Comparison of ENCODE assay signal across 8 mouse cellular contexts in the genomic region with DNA sequence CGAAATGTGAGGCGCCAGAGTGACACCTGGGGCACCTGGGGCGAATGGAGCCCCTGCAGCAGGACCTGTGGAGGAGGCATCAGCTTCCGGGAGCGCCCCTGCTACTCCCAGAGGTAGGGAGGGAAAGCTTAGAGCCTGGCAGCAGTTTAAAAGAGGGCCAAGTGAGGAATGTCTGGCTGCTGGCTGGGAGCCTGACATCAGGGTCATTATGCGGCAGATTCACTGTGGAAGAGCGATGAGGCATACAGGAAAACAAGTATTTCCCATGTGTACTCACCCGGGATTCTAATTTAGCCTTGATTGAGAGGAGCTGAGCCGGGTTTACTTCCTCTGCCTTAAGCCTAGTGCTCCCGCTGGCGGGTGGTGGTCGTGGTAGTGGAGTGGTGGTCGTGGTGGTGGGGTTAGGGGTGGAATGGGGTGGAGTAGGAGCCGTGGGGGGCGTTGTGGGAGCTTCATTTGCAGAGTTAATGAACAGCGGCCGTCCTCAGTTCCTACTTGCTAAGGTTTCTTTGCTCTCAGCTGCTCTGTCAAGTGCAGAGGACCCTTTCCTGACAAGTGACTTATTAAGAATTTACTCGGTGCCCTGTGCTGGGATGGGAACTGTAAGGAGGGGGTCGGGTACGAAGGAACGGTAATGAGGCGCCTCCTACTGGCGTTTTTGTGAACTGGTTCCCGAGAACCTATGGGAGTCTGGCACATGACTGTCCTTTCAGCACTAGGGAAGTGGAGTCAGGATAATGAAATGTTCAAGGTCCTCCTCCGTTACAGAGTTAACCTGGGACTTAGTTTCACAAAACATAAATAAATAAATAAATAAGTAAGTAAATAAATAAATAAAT. TPM values are rescaled to one million over a fixed set of nuclear protein-coding genes. Genes with fewer than 3 reads are reported as not detected.
DNase-seq lines count a peak whose midpoint lies in the region; ATAC-seq and TF ChIP-seq lines count a peak whose summit lies in the region.

No protein-coding gene starts in this region.

- no peak for ATAC-seq in CD4-positive, CD25-positive, alpha-beta regulatory T cell, adult 4 months
- ATAC-seq in heart, embryonic 13.5 days (ENCODE audit: extremely low read depth, insufficient number of reproducible peaks, low FRiP score, low TSS enrichment), result no peak
- ATAC-seq in kidney, embryonic 15.5 days (replicated peaks; ENCODE audit: low FRiP score), result peak; percentile 55

- H3K4me1 ChIP-seq in ES-E14 (ENCODE audit: control insufficient read depth in 2 of 2, insufficient read depth in 2 of 2, low read length in 2 of 2, poor library complexity in 1 of 2), result peaks cover 0 to 5% of the 10 kb centered on the region in 2 experiments; a peak in 1 of 4 replicates
- H3K4me1 ChIP-seq in heart, embryonic 13.5 days, result peaks cover 18% of the 10 kb centered on the region
- H3K4me1 ChIP-seq in kidney, embryonic 15.5 days, result peaks cover 46% of the 10 kb centered on the region

- H3K9me3 ChIP-seq in ES-E14 (ENCODE audit: control insufficient read depth, insufficient read depth, low read depth, low read length), result no peaks in the 10 kb centered on the region
- H3K9me3 ChIP-seq in heart, embryonic 13.5 days, result no peaks in the 10 kb centered on the region
- H3K9me3 ChIP-seq in kidney, embryonic 15.5 days (replicated peaks), result no peaks in the 10 kb centered on the region

- 7% methylated on average over 25 of the region's 25 CpGs for WGBS in heart, embryonic 13.5 days
- 4% methylated on average over 25 of the region's 25 CpGs for WGBS in kidney, embryonic 15.5 days

- H3K4me2 ChIP-seq in heart, embryonic 13.5 days, result peak overlapping the region; percentile 67
- peak overlapping the region; percentile 58 for H3K4me2 ChIP-seq in kidney, embryonic 15.5 days

- DNase-seq in CD4-positive, CD25-positive, alpha-beta regulatory T cell, adult 2 months (ENCODE audit: low read depth, low spot score), result peak; percentile 65
- DNase-seq in ES-E14 (ENCODE audit: low read depth, low spot score), result peak; percentile 75
- peak; percentile 88 for DNase-seq in embryo, embryonic 10 days (ENCODE audit: low spot score)
- peak; percentile 27 for DNase-seq in lung, postnatal 25 days (ENCODE audit: low spot score)
- peak; percentile 70 for DNase-seq in splenic B cell, adult 2 months (ENCODE audit: low read depth, low spot score)

- no peaks in the 10 kb centered on the region for H3K36me3 ChIP-seq in ES-E14 (ENCODE audit: control insufficient read depth, insufficient read depth, low read length, poor library complexity, severe bottlenecking)
- H3K36me3 ChIP-seq in heart, embryonic 13.5 days, result no peaks in the 10 kb centered on the region
- no peaks in the 10 kb centered on the region for H3K36me3 ChIP-seq in kidney, embryonic 15.5 days
- no peaks in the 10 kb centered on the region for H3K36me3 ChIP-seq in splenic B cell, adult 2 months (ENCODE audit: control insufficient read depth, insufficient read depth, low read length, poor library complexity, severe bottlenecking)

- H3K27ac ChIP-seq in ES-E14 (ENCODE audit: insufficient read depth, low read depth, low read length, poor library complexity, severe bottlenecking), result no peak overlapping the region
- no peak overlapping the region for H3K27ac ChIP-seq in heart, embryonic 13.5 days (replicated peaks)
- peak overlapping the region; percentile 89 for H3K27ac ChIP-seq in kidney, embryonic 15.5 days

- H3K27me3 ChIP-seq in heart, embryonic 13.5 days (replicated peaks), result peaks cover 36% of the 10 kb centered on the region
- no peaks in the 10 kb centered on the region for H3K27me3 ChIP-seq in kidney, embryonic 15.5 days
- H3K27me3 ChIP-seq in splenic B cell, adult 2 months (ENCODE audit: control insufficient read depth, insufficient read depth, low read length, poor library complexity, severe bottlenecking), result no peaks in the 10 kb centered on the region

- in situ Hi-C loops in ES-E14 (cut with MboI; ENCODE audit: low sequenced_read_pairs in 2 of 2, unreplicated experiment in 2 of 2), result no loop called here

- H3K4me3 ChIP-seq in ES-E14 (ENCODE audit: insufficient read depth in 1 of 2, low read depth in 1 of 2, low read length in 2 of 2, poor library complexity in 1 of 2, severe bottlenecking in 1 of 2), result peak overlapping the region in 1 of 2 experiments; percentile 27; a peak in 1 of 4 replicates
- H3K4me3 ChIP-seq in heart, embryonic 13.5 days, result peak overlapping the region; percentile 30
- H3K4me3 ChIP-seq in kidney, embryonic 15.5 days (replicated peaks), result peak overlapping the region; percentile 27

- no peak overlapping the region for H3K9ac ChIP-seq in ES-E14 (ENCODE audit: insufficient read depth, low read depth, low read length, poor library complexity, severe bottlenecking)
- peak overlapping the region; percentile 68 for H3K9ac ChIP-seq in heart, embryonic 13.5 days
- no peak overlapping the region for H3K9ac ChIP-seq in kidney, embryonic 15.5 days

TF ChIP-seq in ES-E14, 5 proteins besides CTCF, POLR2A, EP300 and RAD21:
- TF ChIP-seq ZC3H11A (IDR thresholded peaks at IDR 0.05; ENCODE audit: borderline replicate concordance, low read depth, low read length) (peak; percentile 71), HCFC1 (IDR thresholded peaks at IDR 0.05; ENCODE audit: borderline replicate concordance, insufficient read depth, low read length) (no peak), CHD2 (IDR thresholded peaks at IDR 0.05; ENCODE audit: low read depth, low read length) (no peak)

RNA-seq across cellular contexts. Expression of gene Papln, which starts 7.2 kb away (rescaled TPM):
- not detected for polyA plus RNA-seq in CD4-positive, CD25-positive, alpha-beta regulatory T cell, adult 4 months (2017; shearing (Covaris generic))
- 0.62 and 1.9 TPM in 2 replicates for total RNA-seq in ES-E14 (2012; rRNA removed)
- 0.17 and 0.33 TPM in 2 replicates for polyA plus RNA-seq in heart, embryonic 13.5 days (2015; fragmentation: Nextera tagmentation; extraction: Ambion mirVana)
- polyA plus RNA-seq in kidney, embryonic 15.5 days (2015; fragmentation: Nextera tagmentation; extraction: Ambion mirVana), result 2.0 and 2.1 TPM in 2 replicates

Comparison
In these comparisons a context has a peak if more than half of its experiments do, and no peak if none do; other contexts are left out.
1. DNase-seq: peak in every context shown above with its lines; median percentile 88 in embryo, embryonic 10 days; 75 in ES-E14; 70 in splenic B cell, adult 2 months; 65 in CD4-positive, CD25-positive, alpha-beta regulatory T cell, adult 2 months; 27 in lung, postnatal 25 days.